Mouse (Mus musculus) gastrocnemius, adult 2 months (tissue): ENCODE data around the gene Aox3. TPM values are rescaled to one million over a fixed set of nuclear protein-coding genes. Genes with fewer than 3 reads are reported as not detected.

Experiments used
- DNase-seq: peaks from one replicate; pipeline ENCODE4 v3.0.0; 2022
- H3K27ac ChIP-seq: fragments of 200-600 bp; 2 replicates; pipeline ENCODE4 v1.8.1; 2022; ENCODE audit warnings: mild to moderate bottlenecking
- H3K4me3 ChIP-seq: fragments of 200-600 bp; 2 replicates; pipeline ENCODE4 v1.8.1; 2022; ENCODE audit warnings: mild to moderate bottlenecking, moderate library complexity
- CTCF ChIP-seq: fragments of 200-600 bp; IDR thresholded peaks from 2 replicates; pipeline ENCODE4 v1.8.1; 2022; ENCODE audit warnings: antibody characterized with exemption, mild to moderate bottlenecking, moderate library complexity
- intact Hi-C: fragments of 180-260 bp; cut with DNase I; formaldehyde crosslinking; loops from one replicate; pipeline ENCODE4 v1.15.1; 2025
- total RNA-seq, 2 experiments: library from RNA; stranded (reverse); gene quantifications; 2 replicates each; pipeline ENCODE4 v1.2.3; 2021

The Aox3 gene
- total RNA-seq, 2 experiments from 2014 or later = 0.45 to 1.1 TPM

DNA sequence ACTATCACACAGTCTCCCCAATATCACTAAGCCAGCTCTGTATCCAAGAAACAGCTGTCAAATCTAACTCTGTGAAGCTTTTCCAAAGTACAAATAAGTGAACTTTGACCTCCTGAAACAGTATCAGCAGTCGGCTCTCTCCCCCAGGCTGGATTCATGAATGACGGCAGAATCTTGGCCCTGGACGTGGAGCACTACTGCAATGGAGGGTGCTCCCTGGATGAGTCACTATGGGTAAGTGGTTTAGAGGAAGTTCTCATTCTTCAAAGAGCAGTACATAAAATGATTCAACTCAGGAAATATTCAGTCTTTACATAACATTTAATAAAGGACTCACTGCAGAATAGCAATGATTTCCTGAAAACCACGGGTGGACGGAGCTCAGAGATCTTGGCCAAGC lies 31.6 kb upstream of the Aox3 start:
- no peak overlapping the region for H3K27ac ChIP-seq
- no peak overlapping the region for H3K4me3 ChIP-seq
- no peak for DNase-seq
- intact Hi-C loops = no loop called here
- no peak for TF ChIP-seq CTCF

- intact Hi-C loops = no loop called here
- TF ChIP-seq CTCF = no peak
- H3K27ac ChIP-seq = peak overlapping the region; percentile 54
- no peak overlapping the region for H3K4me3 ChIP-seq
- DNase-seq = peak; percentile 59
Measured at GRCm38 (mm10) chr1:58089316-58089715, 23.6 kb upstream of the Aox3 start.

- DNase-seq = no peak
- TF ChIP-seq CTCF = no peak
- intact Hi-C loops = no loop called here
Measured at GRCm38 (mm10) chr1:58090191-58090590, 22.7 kb upstream of the Aox3 start.

DNA sequence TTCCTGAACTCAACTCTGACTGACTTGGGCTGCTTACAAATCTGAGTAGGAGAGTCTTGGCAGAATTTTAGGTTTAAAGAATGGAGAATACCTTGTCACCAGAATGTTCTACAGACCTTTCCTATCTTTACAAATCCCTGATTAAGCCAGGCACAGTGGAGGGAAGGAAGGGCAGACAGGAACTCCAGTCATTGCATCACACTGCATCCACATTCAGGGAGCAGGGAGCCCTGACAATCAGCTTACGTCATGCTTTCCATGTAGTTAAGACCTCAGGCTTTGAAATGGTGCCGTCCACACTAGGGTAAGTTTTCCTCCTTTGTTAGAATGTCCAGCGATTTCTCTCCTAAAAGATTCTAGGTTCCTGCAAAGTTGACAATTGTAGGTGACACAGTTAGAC lies 21.7 kb upstream of the Aox3 start:
- intact Hi-C loops = no loop called here
- no peak overlapping the region for H3K4me3 ChIP-seq
- no peak for DNase-seq
- TF ChIP-seq CTCF = no peak
- no peak overlapping the region for H3K27ac ChIP-seq

More at GRCm38 (mm10) chr1:58090191-58090590, 22.7 kb upstream of the Aox3 start:
- Histone ChIP-seq H3K27ac (no peak overlapping the region), H3K4me3 (no peak overlapping the region)

GRCm38 (mm10) chr1:58091992-58092560 lies 20.9 kb upstream of the Aox3 start:
- H3K27ac ChIP-seq = no peak overlapping the region
- DNase-seq = no peak
- H3K4me3 ChIP-seq = no peak overlapping the region
- TF ChIP-seq CTCF = no peak
- intact Hi-C loops = no loop called here

GRCm38 (mm10) chr1:58097338-58097737 lies 15.6 kb upstream of the Aox3 start:
- Histone ChIP-seq H3K4me3 (no peak overlapping the region), H3K27ac (no peak overlapping the region)
- intact Hi-C loops = no loop called here
- DNase-seq = no peak
- TF ChIP-seq CTCF = no peak

DNA sequence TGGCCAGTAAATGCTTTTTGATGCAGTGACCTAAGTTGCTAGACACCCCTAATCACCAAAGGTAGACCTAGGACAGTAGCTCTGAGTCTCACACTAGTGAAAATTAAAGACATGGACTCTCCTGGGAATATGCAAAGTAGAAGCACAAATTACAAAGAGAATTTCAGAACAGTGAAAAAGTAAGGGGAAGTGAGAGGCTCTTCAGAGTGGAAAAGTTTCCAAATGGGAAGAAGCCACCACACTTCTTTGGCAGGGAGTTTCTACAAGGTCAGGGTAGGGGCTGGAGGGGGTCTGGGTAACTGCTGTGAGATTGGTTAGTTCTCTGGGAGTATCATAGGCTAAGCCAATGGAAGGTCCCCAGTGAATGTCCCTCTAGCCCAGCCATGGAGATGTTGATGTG lies 13.8 kb upstream of the Aox3 start:
- intact Hi-C loops = no loop called here
- Histone ChIP-seq H3K27ac (no peak overlapping the region), H3K4me3 (no peak overlapping the region)
- no peak for DNase-seq
- no peak for TF ChIP-seq CTCF

DNA sequence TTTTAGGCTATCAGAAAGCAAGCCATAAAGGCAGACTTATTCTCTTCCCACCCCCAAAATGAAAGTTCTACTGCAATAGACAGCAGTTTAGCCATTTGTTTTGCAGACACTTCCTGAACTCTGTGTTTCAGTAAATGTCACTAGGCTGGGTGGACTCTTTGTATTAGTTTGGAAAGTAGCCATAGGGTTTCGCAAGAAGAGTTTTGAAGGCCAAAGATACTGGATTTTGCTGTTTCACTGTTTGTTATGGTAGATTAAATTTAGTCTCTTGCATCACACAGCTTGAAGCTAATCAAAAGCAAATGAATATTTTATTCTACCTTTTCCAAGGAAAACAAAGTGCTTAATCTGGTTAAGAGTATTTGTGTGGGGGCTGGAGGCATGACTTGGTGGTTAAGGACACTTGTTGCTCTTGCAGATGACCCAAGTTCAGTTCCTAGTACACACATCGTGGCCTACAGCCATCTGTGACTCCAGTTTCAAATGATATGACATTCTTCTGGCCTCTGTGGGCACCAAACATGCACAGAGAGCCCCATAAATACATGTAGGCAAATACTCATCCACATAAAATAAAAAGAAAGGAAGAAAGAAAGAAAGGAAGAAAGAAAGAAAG lies 11.3 kb upstream of the Aox3 start:
- intact Hi-C loops = no loop called here
- DNase-seq = peak; percentile 26
- no peak for TF ChIP-seq CTCF
- no peak overlapping the region for H3K4me3 ChIP-seq
- H3K27ac ChIP-seq = peak overlapping the region; percentile 70

- intact Hi-C loops = no loop called here
- TF ChIP-seq CTCF = no peak
- H3K4me3 ChIP-seq = no peak overlapping the region
Measured at GRCm38 (mm10) chr1:58102494-58102893, 10.4 kb upstream of the Aox3 start.

DNA sequence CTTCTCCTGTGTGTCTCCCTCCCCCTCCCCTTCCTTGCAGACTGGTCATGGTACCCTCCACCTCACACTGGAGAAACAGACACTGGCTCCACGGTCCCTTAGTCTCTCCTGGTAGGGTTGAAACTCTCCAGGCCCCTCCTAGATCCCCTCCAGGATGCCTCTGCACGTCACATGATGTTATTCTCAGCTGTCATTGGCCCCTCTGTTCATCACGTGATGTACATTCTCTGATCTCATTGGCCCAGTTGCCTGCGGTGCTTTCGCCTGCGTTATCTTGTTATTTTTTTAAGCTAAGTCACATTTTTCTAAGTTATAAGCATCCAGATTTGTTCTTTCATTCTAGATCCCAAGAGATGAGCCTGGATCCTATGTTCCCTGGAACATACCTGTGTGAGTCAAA lies 7.2 kb upstream of the Aox3 start:
- DNase-seq = no peak
- no peak for TF ChIP-seq CTCF
- Histone ChIP-seq H3K4me3 (no peak overlapping the region), H3K27ac (no peak overlapping the region)
- intact Hi-C loops = no loop called here

More at GRCm38 (mm10) chr1:58102494-58102893, 10.4 kb upstream of the Aox3 start:
- H3K27ac ChIP-seq = peak overlapping the region; percentile 46; the same call in 1 of the 2 replicates
- DNase-seq = no peak

GRCm38 (mm10) chr1:58107066-58107465 lies 5.9 kb upstream of the Aox3 start:
- DNase-seq = no peak
- TF ChIP-seq CTCF = no peak
- Histone ChIP-seq H3K27ac (no peak overlapping the region), H3K4me3 (no peak overlapping the region)
- intact Hi-C loops = no loop called here

DNA sequence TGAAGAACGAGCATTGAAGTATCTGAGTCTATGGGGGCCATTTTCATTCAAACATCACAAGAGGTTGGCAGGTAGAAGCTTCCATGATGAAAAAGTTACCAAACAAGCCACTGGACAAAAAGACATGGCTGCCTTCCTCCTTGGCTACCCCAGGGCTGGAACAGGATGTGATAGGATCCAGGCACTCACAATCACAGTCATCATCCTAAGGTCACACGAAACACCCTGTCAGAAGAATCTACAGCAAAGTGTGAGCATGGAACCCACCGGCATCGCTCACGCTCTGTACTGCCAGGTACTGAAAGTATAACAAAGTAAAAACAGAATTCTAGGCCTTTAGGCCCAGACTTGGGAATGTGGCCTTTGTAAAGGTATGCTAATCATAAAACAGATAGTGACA lies 2.7 kb upstream of the Aox3 start:
- no peak overlapping the region for H3K4me3 ChIP-seq
- intact Hi-C loops = no loop called here

GRCm38 (mm10) chr1:58111315-58111714 lies 1.6 kb upstream of the Aox3 start:
- DNase-seq = no peak
- no peak for TF ChIP-seq CTCF
- intact Hi-C loops = no loop called here
- H3K27ac ChIP-seq = no peak overlapping the region
- H3K4me3 ChIP-seq = no peak overlapping the region

More for the DNA sequence above, 2.7 kb upstream of the Aox3 start:
- TF ChIP-seq CTCF = no peak
- no peak for DNase-seq
- H3K27ac ChIP-seq = no peak overlapping the region

GRCm38 (mm10) chr1:58113441-58113840 lies 511 bp downstream of the Aox3 start:
- intact Hi-C loops = no loop called here
- no peak for TF ChIP-seq CTCF
- peak overlapping the region; percentile 30; the same call in 1 of the 2 replicates for H3K4me3 ChIP-seq
- H3K27ac ChIP-seq = no peak overlapping the region
- no peak for DNase-seq
